Mouse (Mus musculus) gonadal fat pad, adult 2 months (tissue): ENCODE data around the gene Gm20696. TPM values are rescaled to one million over a fixed set of nuclear protein-coding genes. Genes with fewer than 3 reads are reported as not detected.

Source experiments
- DNase-seq: peaks from one replicate; pipeline ENCODE4 v3.0.0-alpha.2; 2012; ENCODE audit warnings: low read depth
- polyA plus RNA-seq: library from polyadenylated mRNA; depleted of rRNA; stranded (reverse); fragments of >200 nt; gene quantifications from 2 replicates; pipeline ENCODE4 v1.2.3, GENCODE M21; 2012

Gm20696 gene
- polyA plus RNA-seq, 1 experiment = 0.38 TPM

DNA sequence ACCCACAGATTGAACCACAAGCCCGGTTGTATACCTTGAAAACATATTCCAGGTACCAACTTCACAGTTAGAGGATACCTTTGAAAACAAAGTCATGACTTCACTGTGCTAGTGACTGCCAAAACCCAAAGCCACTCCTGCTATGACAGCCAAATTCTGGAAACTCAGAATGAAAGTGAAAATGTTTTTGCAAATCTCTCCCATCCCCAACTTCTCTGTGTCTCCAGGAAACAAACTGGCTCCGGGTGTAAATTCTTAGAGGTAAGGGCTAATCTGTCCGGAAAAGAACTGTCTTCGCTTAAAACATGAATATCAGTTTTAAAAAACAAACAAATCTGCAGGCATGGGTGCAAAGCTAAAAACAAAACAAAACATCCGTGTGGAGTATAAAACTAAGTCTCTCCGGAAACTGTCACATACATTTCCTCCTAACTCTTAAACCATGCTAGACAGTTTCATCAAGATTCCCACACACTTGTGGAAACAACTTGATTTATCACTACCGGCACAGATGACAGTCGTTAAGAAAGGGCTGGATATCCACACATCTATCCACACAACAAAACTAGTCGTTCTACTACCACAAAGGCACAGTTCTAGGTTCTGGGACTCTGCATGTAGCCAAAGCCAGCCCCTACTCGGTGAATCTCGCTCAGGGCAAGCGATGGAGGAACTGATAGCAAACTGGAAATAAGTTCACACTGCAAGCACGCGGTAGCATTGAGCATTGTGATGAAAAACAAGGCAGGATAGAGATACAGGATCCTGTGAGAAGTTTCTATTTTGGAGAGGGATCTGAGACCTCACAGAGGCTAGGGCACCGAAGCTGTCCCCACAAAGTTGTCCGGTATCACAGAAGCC, 910 bp downstream of the Gm20696 start:
- no peak for DNase-seq

DNA sequence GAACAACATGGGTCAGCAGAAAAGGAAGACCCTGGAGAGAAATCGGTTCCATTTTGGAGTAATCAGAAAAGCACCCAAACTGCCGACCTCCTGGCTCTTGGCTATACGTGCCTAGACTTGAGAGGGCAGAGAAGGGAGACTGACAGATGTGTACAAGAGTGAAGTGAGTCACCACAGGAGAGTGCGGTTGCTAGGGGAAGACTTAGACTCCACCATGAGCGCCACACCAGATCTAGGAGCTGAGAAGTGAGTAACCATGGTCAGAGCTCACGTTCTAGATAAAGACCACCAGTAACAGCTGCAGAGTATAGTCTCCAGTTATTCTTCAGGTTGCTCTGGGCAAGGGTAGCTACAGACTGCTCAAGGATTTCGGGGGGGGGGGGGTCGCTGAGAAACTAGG, 3.4 kb downstream of the Gm20696 start:
- DNase-seq = no peak

DNA sequence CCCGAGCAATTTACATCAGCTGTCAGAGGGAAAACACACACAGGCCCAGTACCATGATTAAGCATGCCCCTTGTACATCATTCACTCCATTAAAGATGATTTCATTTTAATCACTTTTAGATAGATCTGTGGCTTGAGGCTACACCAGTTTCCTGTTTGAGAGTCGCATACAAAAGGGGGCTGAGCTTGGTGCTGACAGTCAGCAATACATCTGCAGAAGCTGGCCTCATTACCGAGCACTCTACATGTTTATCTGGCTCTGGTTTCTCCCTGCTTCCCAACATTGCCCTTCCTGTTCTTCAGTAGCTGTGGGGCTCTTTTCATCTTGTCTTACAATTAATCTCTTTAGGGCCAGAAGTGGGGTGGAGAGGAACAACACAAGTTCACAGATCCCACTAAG, 6.2 kb downstream of the Gm20696 start:
- DNase-seq = no peak

DNA sequence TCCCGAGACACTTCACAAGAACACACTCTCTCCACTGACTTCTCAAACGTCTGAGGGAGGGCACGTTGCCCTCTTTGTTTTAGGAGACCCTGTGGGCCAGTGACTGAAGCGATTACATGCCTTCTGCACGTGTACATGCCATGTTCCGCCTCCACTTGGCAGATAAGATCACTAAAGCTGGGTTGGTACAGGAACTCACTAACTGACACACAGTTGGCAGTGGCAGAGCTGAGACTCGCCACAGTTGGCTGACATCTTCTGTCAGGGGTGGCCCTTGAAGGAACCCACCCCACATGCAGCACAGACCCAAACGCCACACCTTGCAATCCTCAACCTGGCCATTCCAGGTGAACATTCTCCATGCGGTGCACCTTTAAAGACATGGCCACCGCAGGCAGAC, 8.0 kb downstream of the Gm20696 start:
- DNase-seq = no peak

DNA sequence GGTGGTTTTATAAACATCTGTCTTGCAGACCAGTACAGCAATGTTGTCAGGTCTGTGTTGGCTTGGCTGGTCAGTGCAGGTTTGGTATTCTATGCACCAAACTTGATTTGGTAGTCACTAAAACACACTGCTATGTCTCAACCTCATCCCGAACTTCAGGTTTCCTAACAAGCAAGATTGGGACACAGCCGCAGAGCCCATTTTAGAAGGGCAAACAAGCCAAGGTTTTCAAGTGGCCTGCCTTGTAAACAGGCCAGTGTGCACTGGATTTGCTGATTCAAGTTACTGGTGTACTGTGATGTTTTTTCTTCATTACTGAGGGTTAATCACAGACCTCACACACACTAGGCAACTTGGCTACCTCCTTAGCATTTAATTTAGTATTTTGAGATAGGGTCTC, 10.5 kb downstream of the Gm20696 start:
- DNase-seq = no peak

DNA sequence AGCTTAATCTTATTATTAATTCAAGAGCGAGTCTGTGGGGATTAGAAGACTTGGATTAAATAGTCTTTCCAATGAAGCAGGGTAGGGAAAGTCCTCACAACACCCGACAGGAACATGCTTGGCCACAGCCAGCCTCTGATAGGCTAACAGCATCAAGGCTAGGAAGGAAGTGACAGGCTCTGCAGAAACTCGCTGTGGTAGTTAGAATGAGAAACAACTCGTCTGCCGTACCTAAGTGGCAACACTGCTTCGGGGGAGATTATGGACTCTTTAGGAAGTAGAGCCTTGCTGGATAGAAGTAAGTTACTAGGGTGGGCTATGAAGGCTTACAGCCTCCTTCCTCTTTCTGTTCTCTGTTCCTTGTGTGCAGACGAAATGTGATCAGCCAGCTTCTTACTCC, 11.1 kb downstream of the Gm20696 start:
- DNase-seq = no peak

DNA sequence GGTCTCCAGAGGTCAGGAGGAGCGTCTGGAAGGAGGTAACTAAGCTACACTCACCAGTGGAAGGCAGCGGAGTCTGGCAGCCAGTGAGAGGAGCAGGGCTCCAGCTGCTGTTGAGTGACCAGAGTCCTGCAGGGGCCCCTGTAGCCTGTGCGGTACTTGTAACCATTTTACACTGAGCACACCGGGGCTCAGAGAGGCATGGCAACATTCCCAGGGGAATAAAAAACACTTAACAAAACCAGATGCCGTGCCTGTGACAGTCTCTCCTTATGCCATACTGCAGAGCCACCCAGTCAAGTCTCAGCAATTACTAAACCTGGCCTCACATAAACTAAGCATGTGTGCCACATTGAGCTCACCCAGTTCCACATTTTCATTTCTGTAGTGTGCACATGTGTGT, 12.3 kb downstream of the Gm20696 start:
- no peak for DNase-seq

DNA sequence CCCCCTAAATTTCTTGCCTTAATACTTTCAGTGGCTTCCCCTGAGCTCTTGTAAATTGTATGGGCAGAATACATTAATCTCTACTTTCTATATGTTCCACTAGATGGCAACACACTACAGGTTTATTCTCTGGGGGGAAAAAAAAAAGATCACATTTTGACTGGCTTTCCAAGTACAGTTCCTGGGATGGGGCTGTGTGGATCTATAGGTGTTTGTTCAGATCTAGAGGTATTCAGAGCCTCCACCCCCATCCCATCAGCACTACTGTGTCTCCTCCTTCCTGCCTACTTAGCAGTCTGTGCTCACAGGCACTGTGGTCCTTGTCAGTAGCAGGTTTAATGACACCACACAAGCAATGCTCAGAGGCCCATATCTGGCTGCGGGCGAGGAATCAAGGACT, 14.3 kb downstream of the Gm20696 start:
- no peak for DNase-seq

DNA sequence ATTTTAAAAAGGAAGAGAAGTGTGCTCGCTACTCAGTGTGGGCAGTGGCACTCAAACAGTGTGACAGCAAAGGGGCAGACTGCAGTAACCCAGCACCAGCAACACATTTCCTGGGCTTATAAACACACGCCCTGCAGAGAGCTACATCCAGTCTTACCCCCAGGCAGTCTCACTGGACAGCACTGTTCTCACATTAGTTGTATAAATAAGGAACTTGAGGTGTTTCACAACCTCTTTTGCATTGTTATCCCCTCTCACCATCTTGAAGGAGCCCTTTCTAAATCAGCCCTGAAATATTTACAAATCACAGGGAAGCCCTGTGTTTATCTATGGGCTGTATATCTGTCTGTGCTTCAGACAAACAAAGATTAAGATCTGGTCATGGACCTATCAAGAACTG, 17.3 kb downstream of the Gm20696 start:
- no peak for DNase-seq

DNA sequence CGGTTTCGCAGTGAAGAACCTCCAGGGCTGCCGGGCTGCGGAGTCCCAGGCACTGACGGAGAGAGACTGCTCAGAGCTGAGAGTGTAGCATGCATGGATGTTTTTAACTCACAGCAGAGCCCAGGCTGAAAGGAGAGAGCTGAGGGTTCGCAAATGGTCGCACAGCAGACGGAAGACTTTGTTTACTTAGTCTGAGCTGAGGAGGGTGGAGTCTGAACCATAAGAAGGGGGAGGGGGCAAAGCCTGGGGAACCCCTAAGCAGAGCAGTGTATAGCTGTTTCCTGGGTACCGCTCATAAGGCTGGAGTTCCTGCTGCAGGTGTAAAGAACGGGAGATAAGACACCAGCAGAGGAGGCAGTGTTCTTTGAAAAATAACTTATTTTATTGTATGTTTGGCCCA, 20.3 kb downstream of the Gm20696 start:
- no peak for DNase-seq

DNA sequence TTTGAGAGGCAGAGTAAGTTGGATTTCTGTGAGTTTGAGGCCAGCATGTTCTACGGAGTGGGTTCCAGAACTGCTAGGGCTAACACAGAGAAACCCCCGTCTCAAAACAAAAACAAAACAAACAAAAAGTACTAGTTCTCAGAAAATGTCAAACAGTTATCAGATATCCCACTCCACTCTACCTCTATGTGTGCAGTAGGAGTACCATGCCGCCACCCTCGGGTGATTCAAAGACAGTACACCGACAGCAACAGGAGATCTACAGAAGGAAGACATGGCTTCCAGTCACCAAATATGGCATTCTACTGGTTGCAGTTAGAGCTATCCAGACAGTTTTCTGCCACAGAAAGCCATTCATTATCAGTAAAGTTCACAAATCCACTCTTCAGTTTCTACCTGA, 21.7 kb downstream of the Gm20696 start:
- DNase-seq = no peak

DNA sequence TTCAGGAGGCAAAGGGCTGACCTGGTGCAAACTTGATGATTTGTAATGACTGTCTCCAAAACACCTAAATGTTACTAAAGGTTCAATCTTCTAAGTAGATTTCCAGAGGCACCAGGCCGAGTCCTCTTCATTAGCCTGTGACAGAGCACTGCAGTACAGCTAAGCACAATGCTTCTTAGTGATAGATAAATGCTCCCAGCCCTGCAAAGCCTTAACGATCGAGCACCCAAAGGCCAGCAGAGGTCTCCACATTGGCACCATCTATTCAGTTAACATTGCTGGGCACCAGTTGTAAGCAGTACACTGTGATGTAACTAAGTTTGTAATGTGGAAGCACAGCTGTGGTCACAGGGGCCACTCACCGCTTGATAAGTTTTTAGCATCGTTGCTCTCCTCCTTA, 22.2 kb downstream of the Gm20696 start:
- no peak for DNase-seq

DNA sequence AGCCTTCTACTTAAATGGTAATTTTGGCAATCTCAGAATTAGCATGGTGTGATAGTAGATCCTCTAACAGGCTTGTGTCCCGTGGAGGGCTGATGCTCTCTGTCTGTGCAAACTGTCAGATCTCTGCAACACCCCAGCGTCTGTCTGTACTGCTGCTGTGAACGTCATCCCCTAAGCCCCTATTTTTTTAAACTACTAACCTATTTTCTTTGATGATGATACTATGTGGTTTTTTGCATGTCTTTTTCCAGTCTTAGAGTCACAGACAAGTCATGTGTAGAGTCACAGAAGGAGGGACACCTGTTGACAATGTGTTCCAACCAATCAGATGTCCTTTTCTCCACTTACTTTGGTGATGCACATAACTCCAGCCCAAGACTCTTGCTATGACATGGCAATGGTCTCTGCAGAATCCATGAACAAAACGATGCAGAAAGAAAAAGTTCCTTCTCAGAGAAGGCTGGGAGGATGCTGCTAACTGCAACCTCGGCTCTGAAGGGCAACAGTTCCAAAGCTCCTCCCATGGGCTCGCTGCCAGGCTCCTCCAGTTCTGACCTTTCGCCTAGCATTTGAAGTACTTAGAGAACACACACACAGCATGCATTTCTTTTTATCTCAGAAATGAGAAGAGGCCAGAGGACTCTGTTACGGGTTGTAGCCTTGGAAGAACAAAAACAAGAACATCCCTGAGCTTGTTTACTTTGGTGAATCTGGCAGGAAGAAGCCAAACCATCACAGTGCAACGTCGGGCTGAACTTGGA, 23.0 kb downstream of the Gm20696 start:
- DNase-seq = no peak

DNA sequence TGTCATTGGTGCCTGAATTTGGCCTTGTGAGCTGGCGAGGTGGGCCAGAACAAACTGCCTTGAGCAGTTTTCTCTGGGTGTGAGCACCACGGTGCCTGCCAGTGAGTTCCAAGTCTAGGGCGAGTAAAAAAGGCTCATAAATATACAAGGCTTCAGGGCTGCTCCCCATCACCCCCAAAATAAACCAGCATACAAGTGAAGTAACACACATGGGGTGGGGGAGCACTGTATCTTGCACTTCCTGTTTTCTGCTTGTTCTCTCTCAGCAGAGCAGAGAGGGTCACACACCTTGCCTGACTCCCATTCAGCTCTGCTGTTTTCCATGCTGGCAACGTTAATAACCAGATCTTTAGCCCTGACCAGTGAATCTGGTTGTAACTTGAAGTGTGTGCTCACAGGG, 29.1 kb downstream of the Gm20696 start:
- no peak for DNase-seq

DNA sequence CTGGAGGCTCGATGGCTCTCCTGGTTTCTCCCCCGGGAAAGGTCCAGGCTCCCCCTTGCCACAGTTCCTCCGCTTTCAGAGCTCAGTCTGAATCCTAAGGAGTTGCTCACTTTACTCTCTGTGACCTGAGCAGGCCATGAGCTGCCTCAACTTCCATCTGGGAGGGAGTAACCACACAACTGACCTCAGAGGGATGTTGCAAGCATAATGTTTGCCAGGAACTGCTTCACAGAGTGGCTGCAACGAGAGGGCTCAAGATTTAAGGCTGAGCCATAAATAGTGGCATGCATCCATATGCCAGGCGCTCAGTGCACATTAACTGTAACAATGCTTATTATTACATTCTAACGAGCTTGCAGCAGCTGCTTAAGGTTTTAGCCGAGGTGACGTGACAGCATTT, 29.8 kb downstream of the Gm20696 start:
- no peak for DNase-seq

DNA sequence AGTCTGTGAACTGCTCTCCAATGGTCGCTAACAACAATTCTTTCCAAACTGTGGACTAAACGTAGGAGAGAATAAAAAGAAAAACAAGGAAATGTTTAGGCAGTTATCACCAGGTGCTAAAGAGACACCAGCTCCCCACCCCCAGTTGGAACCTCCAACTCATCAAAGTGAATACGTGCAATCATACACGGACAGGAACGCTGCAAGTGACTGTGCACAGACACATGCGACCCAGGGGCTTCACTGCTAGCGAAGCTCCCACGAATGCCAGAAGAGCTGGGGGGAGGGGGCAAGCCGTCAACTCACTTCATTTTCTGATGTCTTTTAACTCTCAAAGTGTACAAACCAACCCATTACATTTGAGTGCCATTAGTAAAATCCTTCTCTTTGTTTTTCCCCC, 30.5 kb downstream of the Gm20696 start:
- no peak for DNase-seq

DNA sequence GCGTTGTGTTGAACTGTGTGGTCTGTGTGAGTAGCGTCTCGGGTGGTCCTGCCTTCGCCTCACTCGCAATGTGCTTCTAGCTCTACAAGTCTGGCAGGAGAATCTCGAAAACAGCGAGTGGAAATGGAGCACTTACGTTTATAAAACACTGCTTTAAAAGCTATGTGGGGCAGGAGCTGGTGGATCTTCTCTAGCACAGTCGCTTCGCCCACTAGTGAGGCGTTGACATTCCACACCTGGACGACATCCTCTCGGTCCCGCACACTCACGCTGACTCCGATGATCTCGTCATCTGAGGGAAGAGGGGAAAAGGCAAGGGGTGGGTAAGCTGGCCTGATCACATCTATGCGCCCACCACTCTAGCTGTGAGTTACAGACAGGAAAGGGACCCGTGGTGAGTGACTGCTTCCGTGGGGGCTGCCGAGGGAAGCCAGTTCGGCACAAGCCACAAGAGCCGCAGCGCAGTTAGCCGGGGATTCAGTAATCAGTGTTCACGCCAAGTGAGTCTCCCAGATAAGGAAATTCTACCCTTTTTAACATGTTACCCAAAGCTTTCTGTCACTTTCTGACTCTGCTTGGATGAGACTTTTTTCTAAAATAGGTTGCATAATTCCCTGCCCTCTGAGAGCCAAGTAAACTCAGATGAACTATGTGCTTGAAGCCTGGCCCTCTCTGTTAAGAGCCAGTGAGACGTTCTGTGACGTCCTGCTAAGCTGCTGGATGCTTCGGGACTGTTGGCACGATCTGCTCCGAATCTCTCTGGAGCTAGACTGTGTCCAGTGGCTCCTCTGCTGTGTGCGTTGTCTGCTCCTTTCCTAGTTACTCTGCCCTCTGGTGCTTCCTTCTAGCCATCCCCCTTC, 34.2 kb downstream of the Gm20696 start:
- no peak for DNase-seq

DNA sequence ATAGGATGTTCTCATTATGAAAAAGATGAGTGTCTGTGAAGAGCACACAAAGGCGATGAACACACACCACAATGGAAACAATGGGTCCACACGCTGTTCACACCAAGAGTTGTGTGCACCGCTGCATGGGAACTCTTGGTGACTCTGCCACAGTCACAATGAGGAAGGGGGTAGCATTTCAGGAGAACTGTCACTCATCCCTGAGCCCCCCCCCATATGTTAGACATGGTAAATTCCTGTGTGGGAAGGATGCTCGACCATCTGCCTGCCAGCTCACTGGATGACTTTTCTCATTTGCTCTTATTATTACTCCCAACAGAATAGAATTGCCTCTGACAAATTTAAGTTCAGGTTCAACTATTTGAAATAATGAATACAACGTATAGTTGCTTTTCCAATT, 35.0 kb downstream of the Gm20696 start:
- no peak for DNase-seq

DNA sequence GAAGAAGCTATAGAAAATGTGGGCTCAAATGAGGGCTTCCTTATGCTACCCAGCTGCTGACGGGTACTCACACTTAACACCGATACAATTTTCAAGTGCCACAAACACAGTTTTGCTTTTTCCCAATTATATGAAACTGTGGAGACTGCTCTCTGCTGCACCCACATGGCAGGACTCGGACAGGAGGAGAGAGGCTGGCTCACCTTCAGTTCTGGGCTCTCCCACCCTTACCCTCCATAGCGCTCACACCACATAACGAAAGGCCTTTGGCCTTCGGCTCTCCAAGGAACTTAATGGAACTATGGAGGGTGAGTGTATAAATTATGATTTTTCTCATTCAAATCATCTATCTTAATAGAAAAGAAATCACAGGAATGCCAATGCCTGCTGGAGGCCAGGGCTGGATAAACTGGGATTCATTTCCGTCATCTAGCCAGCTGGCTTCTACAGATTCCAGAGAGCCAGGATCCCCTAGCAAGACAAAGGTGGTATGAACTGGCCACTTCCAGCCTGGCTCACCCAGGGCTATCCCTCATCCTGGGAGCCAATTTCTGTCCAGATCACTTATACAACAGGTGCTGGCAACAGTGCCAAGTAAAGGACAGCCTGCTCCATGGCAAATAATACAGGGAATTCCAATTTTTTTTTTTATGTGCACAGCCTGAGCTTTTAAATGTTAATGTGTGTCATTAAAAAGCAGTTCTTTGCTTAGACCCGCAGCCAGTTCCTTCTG, 36.7 kb downstream of the Gm20696 start:
- DNase-seq = no peak

DNA sequence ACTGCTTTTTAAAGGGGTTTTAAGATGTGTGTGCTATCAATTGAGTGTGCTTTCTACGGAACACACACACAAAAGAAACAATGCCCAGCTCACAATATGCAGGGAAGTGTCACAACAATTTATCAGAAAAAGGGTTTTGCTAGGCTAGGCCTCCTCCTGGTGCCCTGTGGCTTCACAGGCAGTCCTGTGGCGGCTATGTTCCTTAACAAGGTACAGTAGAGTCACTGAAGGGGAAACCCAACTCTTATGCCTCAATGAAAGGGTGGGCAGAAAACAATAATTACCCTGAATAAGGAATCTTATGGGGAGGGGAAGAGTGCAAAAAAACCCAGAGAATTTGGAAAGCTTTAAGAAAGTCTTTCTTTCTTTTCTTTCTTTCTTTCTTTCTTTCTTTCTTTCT, 40.2 kb downstream of the Gm20696 start:
- no peak for DNase-seq

DNA sequence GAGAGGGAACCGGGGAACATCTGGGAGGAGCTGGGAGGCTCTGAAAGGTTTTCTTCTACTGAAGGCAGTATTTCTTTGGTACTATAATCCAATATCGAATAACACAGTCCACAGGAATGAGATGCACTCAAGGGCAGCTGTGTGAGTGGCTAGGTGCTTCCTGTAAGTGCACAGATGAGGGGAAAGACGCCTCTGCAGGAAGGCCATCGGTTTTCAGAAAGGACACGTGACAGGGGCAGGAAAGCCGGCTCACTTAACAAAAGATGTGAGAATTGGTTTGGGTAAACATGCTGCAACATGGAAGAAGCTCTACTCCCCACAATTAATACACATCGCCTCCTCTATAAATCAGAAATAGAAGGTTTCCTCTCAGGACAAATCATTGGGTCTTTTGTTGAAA, 40.8 kb downstream of the Gm20696 start:
- no peak for DNase-seq

DNA sequence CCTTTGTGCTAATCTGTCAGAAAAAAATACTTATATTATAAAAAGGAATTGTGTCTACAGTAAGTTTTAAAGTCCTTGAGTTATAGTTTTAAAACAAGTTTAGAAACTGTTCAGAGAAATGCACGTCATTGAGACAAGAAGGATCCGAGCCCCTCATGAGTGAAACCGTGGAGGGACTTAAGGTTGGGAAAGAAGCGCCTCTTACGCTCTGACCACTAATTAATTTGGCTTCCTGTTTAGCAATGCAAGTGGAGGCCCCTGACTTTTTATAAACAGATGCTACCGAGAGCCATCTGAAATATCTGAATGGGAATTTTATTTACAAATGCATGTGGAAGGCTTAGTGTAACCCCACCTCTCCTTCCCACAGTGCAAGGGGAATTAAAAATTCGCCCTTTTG, 41.3 kb downstream of the Gm20696 start:
- no peak for DNase-seq
